Comparison of ENCODE assay signal across 19 mouse cellular contexts in genomic region chr3:22005456-22005855, GRCm38 (mm10).
DNase-seq lines count a peak whose midpoint lies in the region; ATAC-seq and TF ChIP-seq lines count a peak whose summit lies in the region.
"Had no signal": no experiment of that assay in that cellular context is flagged by ENCODE, and none has a peak within 500 bp of the region (broad histone marks: within the 10 kb centered on the region; RNA-seq: fewer than 3 reads in every experiment).

No protein-coding gene starts in this region.

- TF ChIP-seq CTCF in lung, adult 2 months (IDR thresholded peaks at IDR 0.05; ENCODE audit: insufficient read depth, low read length) = no peak

- no peaks in the 10 kb centered on the region for H3K27me3 ChIP-seq in heart, embryonic 15.5 days
- H3K27me3 ChIP-seq in lung, embryonic 16.5 days (ENCODE audit: control insufficient read depth, insufficient read depth, low read depth, low read length) = no peaks in the 10 kb centered on the region
- H3K27me3 ChIP-seq in intestine, embryonic 16.5 days (replicated peaks; ENCODE audit: control insufficient read depth, insufficient read depth, low read length) = no peaks in the 10 kb centered on the region
- H3K27me3 ChIP-seq: embryonic facial prominence, embryonic 15.5 days; forebrain, embryonic 15.5 days; heart, embryonic 12.5 days had no signal

- peaks cover 12% of the 10 kb centered on the region; the same call in 1 of the 2 replicates for H3K4me1 ChIP-seq in heart, embryonic 15.5 days (replicated peaks)
- H3K4me1 ChIP-seq in lung, embryonic 16.5 days (replicated peaks; ENCODE audit: control insufficient read depth, insufficient read depth, low read length) = no peaks in the 10 kb centered on the region; the same call in 1 of the 2 replicates
- no peaks in the 10 kb centered on the region; the same call in 1 of the 2 replicates for H3K4me1 ChIP-seq in lung, adult 2 months (ENCODE audit: control insufficient read depth, insufficient read depth, low read length)
- peaks cover 3% of the 10 kb centered on the region; the same call in 1 of the 2 replicates for H3K4me1 ChIP-seq in intestine, embryonic 16.5 days (ENCODE audit: control insufficient read depth, insufficient read depth, low read length)
- H3K4me1 ChIP-seq: embryonic facial prominence, embryonic 15.5 days; forebrain, embryonic 10.5 days; forebrain, embryonic 15.5 days; hindbrain, embryonic 10.5 days had no signal

- 82% methylated on average over 9 of the region's 9 CpGs for WGBS in heart, embryonic 15.5 days
- 76% methylated on average over 9 of the region's 9 CpGs for WGBS in lung, embryonic 16.5 days
- WGBS in lung, adult 2 months = 74% methylated on average over 9 of the region's 9 CpGs
- 73% methylated on average over 9 of the region's 9 CpGs for WGBS in intestine, embryonic 16.5 days

- H3K4me3 ChIP-seq in heart, embryonic 15.5 days = no peak overlapping the region
- H3K4me3 ChIP-seq in lung, embryonic 16.5 days (ENCODE audit: low read length) = no peak overlapping the region
- H3K4me3 ChIP-seq in lung, adult 2 months (replicated peaks; ENCODE audit: extremely low read depth, low read depth, low read length) = no peak overlapping the region
- no peak overlapping the region for H3K4me3 ChIP-seq in intestine, embryonic 16.5 days (ENCODE audit: low read length)
- H3K4me3 ChIP-seq: embryonic facial prominence, embryonic 15.5 days; erythroblast, embryonic 14.5 days; forebrain, embryonic 10.5 days; forebrain, embryonic 15.5 days; heart, embryonic 12.5 days; hindbrain, embryonic 10.5 days had no signal

- intact Hi-C loops in heart, postnatal 36 days (cut with DNase I) = loop anchor here (5.0 kb wide), 1 partner anchor 67 kb away; no protein-coding TSS in a partner anchor

- no peaks in the 10 kb centered on the region for H3K36me3 ChIP-seq in heart, embryonic 15.5 days
- no peaks in the 10 kb centered on the region for H3K36me3 ChIP-seq in lung, embryonic 16.5 days (ENCODE audit: control insufficient read depth, insufficient read depth, low read length)
- no peaks in the 10 kb centered on the region for H3K36me3 ChIP-seq in intestine, embryonic 16.5 days (ENCODE audit: control insufficient read depth, insufficient read depth, low read length)
- H3K36me3 ChIP-seq: embryonic facial prominence, embryonic 15.5 days; forebrain, embryonic 10.5 days; forebrain, embryonic 15.5 days; G1E; heart, embryonic 12.5 days; hindbrain, embryonic 10.5 days had no signal

- no peak for ATAC-seq in heart, embryonic 15.5 days (replicated peaks; ENCODE audit: insufficient number of reproducible peaks, insufficient read depth, low FRiP score, low read depth)
- ATAC-seq in lung, embryonic 16.5 days (ENCODE audit: low read depth) = peak; percentile 83
- ATAC-seq in intestine, embryonic 16.5 days = peak; percentile 58; the same call in 1 of the 2 replicates
- ATAC-seq: forebrain, embryonic 15.5 days had no signal

- TF ChIP-seq POLR2A in lung, adult 2 months (IDR thresholded peaks at IDR 0.05; ENCODE audit: borderline replicate concordance, extremely low read depth, low read depth, low read length) = no peak

- no peaks in the 10 kb centered on the region for H3K9me3 ChIP-seq in heart, embryonic 15.5 days (replicated peaks)
- no peaks in the 10 kb centered on the region for H3K9me3 ChIP-seq in lung, embryonic 16.5 days (ENCODE audit: control insufficient read depth, low read length)
- no peaks in the 10 kb centered on the region for H3K9me3 ChIP-seq in intestine, embryonic 16.5 days (ENCODE audit: control insufficient read depth, low read length)
- H3K9me3 ChIP-seq: embryonic facial prominence, embryonic 15.5 days; forebrain, embryonic 10.5 days; forebrain, embryonic 15.5 days; G1E; heart, embryonic 12.5 days; hindbrain, embryonic 10.5 days had no signal

- peak overlapping the region; percentile 7; the same call in 1 of the 2 replicates for H3K27ac ChIP-seq in heart, embryonic 15.5 days
- H3K27ac ChIP-seq in lung, embryonic 16.5 days (ENCODE audit: low read length) = peak overlapping the region; percentile 51
- H3K27ac ChIP-seq in intestine, embryonic 16.5 days (ENCODE audit: low read length) = no peak overlapping the region
- H3K27ac ChIP-seq: embryonic facial prominence, embryonic 15.5 days; forebrain, embryonic 10.5 days; forebrain, embryonic 15.5 days; hindbrain, embryonic 10.5 days; hindbrain, embryonic 14.5 days had no signal

- no peak overlapping the region for H3K9ac ChIP-seq in heart, embryonic 15.5 days
- no peak overlapping the region for H3K9ac ChIP-seq in lung, embryonic 16.5 days (ENCODE audit: low read length)
- H3K9ac ChIP-seq in intestine, embryonic 16.5 days (ENCODE audit: low read depth, low read length) = no peak overlapping the region
- H3K9ac ChIP-seq: embryonic facial prominence, embryonic 15.5 days; forebrain, embryonic 15.5 days; heart, embryonic 12.5 days; hindbrain, embryonic 14.5 days had no signal

- DNase-seq in heart, postnatal 36 days = no peak
- DNase-seq in lung, adult 2 months = no peak
- peak; percentile 85 for DNase-seq in ES-CJ7 (ENCODE audit: low read depth, low spot score)
- DNase-seq in adrenal gland, postnatal 36 days = no peak
- DNase-seq: adrenal gland, adult 2 months; adrenal gland, postnatal 25 days; cerebellum, adult 2 months; kidney, adult 11 months had no signal

- no peak overlapping the region for H3K4me2 ChIP-seq in heart, embryonic 15.5 days
- H3K4me2 ChIP-seq in lung, embryonic 16.5 days (ENCODE audit: low read depth, low read length) = no peak overlapping the region
- no peak overlapping the region for H3K4me2 ChIP-seq in intestine, embryonic 16.5 days (ENCODE audit: low read depth, low read length)
- H3K4me2 ChIP-seq: embryonic facial prominence, embryonic 15.5 days; forebrain, embryonic 15.5 days; heart, embryonic 12.5 days; hindbrain, embryonic 14.5 days had no signal
